Mouse (Mus musculus) monocyte, adult 5-6 weeks (primary cell): ENCODE results near the gene Mul1. TPM values are rescaled to one million over a fixed set of nuclear protein-coding genes. Genes with fewer than 3 reads are reported as not detected.

ENCODE experiments used
- ATAC-seq: fragments of 153-309, 156-312 bp; replicated peaks from 2 replicates; pipeline ENCODE4 v1.8.0; 2017; ENCODE audit warnings: mild to moderate bottlenecking; ENCODE audit not compliant: low TSS enrichment, insufficient number of reproducible peaks, severe bottlenecking, poor library complexity, low FRiP score
- total RNA-seq: library from RNA; stranded (forward); fragments of 200-1000, 200-491, 200-594 nt; gene quantifications from 3 replicates; pipeline ENCODE4 v1.2.3, GENCODE M21; 2017

The Mul1 gene
- total RNA-seq, 1 experiment from 2014 or later: 10.8 TPM

- ATAC-seq: no peak
Observed at GRCm38 (mm10) chr4:138488241-138488640, 53.8 kb downstream of the Mul1 start.

DNA sequence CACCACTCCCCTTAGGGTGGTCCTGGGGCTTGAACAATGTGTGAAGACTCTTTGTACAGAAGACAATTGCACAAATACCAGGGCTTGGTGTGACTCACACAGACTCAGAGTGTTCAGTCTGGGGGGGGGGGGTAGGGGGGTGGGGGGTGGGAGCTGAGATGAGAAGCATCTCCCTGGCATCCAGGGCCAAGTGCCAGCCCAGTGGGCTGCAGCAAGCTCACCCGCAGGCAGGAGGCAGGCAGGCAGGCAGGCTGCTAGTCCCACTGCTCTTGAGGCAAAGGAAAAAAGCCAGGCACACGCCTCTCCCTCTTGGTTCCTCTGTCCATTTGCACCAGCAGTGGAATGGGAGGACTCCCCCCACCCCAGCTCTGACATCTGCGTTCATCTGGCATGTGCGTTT, 56.6 kb downstream of the Mul1 start:
- ATAC-seq: no peak

Other genes starting within 250 kb of the Mul1 start
- gene Hp1bp3, start 218.4 kb upstream of the Mul1 start, total RNA-seq: 97.8 to 145 TPM (median 119 TPM) in 3 replicates
- gene Sh2d5, start 184.3 kb upstream of the Mul1 start, total RNA-seq: not detected in 3 replicates
- gene Kif17, start 184.2 kb upstream of the Mul1 start, total RNA-seq: 0.57 to 0.85 TPM in 2 of 3 replicates, not detected in the other
- 51.8 to 63.8 TPM (median 53.8 TPM) in 3 replicates for gene Ddost, start 129.9 kb upstream of the Mul1 start, total RNA-seq
- gene Pink1, start 108.4 kb upstream of the Mul1 start, total RNA-seq: 61.5 to 65.7 TPM (median 63.1 TPM) in 3 replicates
- not detected in 3 replicates for gene Cda, start 66.7 kb upstream of the Mul1 start, total RNA-seq
- gene Fam43b, start 38.1 kb upstream of the Mul1 start, total RNA-seq: not detected in 3 replicates
- gene Camk2n1, start 19.6 kb downstream of the Mul1 start, total RNA-seq: 10.8 to 19.2 TPM (median 11.3 TPM) in 3 replicates
- gene Vwa5b1, start 201.2 kb downstream of the Mul1 start, total RNA-seq: not detected in 3 replicates